Mouse (Mus musculus): ENCODE data around the gene Casz1. TPM values are rescaled to one million over a fixed set of nuclear protein-coding genes. Genes with fewer than 3 reads are reported as not detected.
A peak's percentile ranks its signal among the peaks of the same experiment; 100 is the strongest.

The Casz1 gene
- total RNA-seq, 2 experiments from 2014 or later: 0.55 to 0.75 TPM

DNA sequence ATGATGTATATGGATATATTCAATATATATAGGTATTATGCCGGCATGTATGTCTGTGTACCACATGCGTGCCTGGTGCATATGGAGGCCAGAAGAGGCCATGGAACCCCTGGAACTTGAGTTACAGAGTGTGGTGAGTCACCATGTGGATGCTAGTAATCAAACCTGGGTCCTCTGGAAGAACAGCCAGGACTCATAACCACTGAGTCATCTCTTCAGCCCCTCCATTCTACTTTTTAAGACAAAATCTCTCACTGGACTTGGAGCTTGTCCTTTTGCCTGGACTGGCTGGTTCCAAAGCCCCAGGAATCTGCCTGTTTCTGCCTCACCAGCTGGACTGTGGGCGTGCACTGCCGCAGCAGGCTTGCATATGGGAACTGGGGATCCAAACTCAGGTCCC lies 66.3 kb downstream of the Casz1 start:
- no peak for ATAC-seq (replicated peaks; ENCODE audit: low FRiP score, low TSS enrichment, poor library complexity, severe bottlenecking)

- ATAC-seq (replicated peaks; ENCODE audit: low FRiP score, low TSS enrichment, poor library complexity, severe bottlenecking): no peak
Observed at GRCm38 (mm10) chr4:148871751-148872334, 67.6 kb downstream of the Casz1 start.

- ATAC-seq (replicated peaks; ENCODE audit: low FRiP score, low TSS enrichment, poor library complexity, severe bottlenecking): no peak
Observed at GRCm38 (mm10) chr4:148872372-148872771, 68.1 kb downstream of the Casz1 start.

GRCm38 (mm10) chr4:148872783-148873182 lies 68.6 kb downstream of the Casz1 start:
- no peak for ATAC-seq (replicated peaks; ENCODE audit: low FRiP score, low TSS enrichment, poor library complexity, severe bottlenecking)

- no peak for ATAC-seq (replicated peaks; ENCODE audit: low FRiP score, low TSS enrichment, poor library complexity, severe bottlenecking)
Observed at GRCm38 (mm10) chr4:148876166-148876565, 71.9 kb downstream of the Casz1 start.

GRCm38 (mm10) chr4:148876867-148877266 lies 72.6 kb downstream of the Casz1 start:
- no peak for ATAC-seq (replicated peaks; ENCODE audit: low FRiP score, low TSS enrichment, poor library complexity, severe bottlenecking)

DNA sequence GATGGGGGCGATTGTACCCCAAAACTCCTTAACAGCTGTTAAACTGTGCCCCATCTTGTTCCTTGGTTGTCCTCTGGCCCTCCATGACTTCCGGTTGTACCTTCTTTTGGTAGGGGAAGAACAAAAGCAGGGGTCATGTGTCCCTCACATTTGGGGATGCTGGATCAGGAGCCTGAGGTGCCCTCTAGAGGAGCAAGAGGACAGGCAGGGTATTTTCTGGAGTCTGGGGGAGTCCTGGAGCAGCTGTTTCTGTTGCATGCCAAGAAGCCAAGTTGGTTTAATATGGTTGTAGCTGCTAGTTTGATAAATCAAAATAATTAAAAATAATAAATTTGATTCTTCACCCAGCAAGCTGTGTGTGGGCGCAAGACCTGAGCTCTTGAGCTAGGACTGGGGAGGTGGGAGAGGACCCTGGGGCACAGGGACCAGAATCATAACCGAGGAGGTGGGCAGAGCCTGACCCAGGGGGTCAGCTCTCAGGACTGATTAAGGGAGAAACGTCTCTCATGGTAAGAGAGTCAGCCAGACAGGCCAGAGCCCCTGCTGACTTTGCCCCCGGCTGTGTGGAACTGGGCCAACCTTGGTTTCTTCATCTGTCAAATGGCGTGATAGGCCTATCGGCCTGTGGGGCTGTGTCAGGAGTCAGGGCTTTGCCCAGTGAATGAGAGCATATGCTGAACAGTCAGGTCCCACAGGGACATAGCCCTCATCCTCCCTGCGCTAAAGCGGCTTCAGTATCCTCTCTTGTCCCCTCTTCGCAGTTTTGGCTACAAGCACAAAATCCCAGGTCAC lies 74.2 kb downstream of the Casz1 start:
- no peak for ATAC-seq (replicated peaks; ENCODE audit: low FRiP score, low TSS enrichment, poor library complexity, severe bottlenecking)

DNA sequence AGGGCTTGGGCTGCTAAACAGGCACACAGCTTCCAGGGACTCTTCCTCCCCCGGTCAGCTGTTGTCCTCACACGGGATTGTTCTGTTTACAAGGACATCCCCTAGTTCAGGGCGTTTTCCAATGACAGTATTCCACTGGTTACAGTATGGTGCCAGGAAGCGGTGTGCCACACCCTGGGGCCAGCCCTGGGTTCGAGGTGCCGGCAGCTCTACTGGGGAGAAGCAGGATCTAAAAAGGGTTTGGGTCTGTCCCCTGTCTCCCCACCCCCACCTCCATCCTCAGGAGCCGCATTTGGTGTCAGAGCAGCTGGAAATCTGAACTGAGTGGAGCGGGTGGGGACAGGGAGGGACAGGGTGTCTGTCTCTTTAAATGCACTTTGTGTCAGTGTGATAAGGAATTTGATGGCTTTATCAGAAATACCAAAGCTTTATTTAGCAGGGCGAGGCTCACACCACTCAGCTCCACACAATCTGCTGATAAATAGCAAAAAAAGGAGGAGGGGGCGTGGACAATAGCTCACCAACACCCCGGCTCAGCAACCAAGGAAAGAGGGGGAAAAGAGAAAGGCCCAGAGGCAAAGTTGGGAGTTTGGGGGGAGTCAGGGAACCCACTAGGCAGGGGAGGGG lies 74.9 kb downstream of the Casz1 start:
- peak; percentile 54 for ATAC-seq (replicated peaks; ENCODE audit: low FRiP score, low TSS enrichment, poor library complexity, severe bottlenecking)

DNA sequence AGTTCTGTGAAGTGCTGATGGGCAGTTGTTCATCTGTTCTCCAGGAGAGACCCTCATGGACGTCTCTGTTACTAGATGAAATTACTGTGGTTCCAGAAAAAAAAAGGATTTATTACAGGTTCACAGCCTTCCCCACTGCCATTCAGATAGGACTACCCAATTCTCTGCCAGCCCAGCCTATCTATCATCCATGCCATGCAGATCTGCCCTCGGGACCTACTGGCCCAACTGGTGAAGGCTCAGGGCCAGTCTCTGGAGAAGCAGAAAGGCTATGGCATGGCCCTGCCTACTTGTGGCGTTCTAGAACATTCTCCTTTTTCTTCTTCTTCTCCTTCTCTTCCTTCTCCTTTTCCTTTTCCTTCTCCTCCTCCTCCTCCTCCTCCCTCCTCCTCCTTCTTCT lies 75.4 kb downstream of the Casz1 start:
- peak; percentile 49 for ATAC-seq (replicated peaks; ENCODE audit: low FRiP score, low TSS enrichment, poor library complexity, severe bottlenecking)

- ATAC-seq (replicated peaks; ENCODE audit: low FRiP score, low TSS enrichment, poor library complexity, severe bottlenecking): no peak
Observed at GRCm38 (mm10) chr4:148881001-148881669, 76.9 kb downstream of the Casz1 start.

DNA sequence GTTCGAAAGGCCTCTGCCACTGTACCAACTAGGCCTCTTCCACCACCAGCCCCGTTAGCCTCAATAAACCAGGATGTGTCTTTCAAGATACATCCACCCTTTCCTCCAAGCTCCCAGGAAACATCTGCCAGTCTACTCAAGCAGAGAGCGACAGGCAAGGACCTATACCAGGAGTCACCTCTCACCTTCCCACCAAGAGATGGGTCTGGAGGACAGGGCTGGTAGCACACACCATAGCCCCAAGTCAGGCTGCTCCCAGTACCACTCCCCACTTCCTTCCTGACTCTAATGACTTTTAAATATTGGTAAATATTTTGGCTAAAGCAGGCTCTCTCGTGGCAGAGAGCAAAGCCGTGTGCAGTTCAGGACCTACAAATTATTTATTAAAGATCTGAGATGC lies 77.6 kb downstream of the Casz1 start:
- ATAC-seq (replicated peaks; ENCODE audit: low FRiP score, low TSS enrichment, poor library complexity, severe bottlenecking): no peak

- ATAC-seq (replicated peaks; ENCODE audit: low FRiP score, low TSS enrichment, poor library complexity, severe bottlenecking): no peak
Observed at GRCm38 (mm10) chr4:148882360-148882929, 78.2 kb downstream of the Casz1 start.

- ATAC-seq (replicated peaks; ENCODE audit: low FRiP score, low TSS enrichment, poor library complexity, severe bottlenecking): no peak
Observed at GRCm38 (mm10) chr4:148884596-148884995, 80.4 kb downstream of the Casz1 start.

GRCm38 (mm10) chr4:148885401-148885800 lies 81.2 kb downstream of the Casz1 start:
- ATAC-seq (replicated peaks; ENCODE audit: low FRiP score, low TSS enrichment, poor library complexity, severe bottlenecking): no peak

DNA sequence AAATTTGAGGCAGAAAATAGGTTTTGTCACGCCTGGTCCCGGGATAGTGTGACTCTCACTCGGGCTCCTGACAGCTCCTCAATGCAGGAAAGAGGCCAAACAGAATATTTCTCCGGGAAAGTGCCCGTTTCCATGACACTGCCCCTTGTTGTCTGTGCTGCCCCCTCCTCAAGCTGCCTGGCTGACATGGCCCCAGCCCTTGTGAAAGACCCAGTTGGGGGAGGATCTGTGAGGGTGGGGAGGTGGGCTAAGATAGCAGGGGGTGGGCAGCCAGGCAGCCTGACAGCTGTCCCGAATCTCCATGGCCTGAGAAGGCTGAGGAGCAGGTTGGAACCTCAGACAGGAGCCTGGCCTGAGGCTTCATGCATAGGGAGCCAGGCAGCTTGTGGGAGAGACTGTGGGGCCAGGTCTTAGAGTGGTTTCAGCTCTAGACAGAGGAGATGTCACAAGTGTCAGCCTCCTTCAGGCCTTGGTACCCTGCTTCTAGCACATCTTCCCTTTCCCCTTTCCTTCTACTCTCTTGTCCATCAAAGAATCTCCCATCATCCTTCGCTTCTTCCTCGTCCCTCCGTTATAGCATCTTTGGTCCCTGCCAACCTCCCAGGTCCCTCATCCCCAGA lies 81.8 kb downstream of the Casz1 start:
- no peak for ATAC-seq (replicated peaks; ENCODE audit: low FRiP score, low TSS enrichment, poor library complexity, severe bottlenecking)

- ATAC-seq (replicated peaks; ENCODE audit: low FRiP score, low TSS enrichment, poor library complexity, severe bottlenecking): no peak
Observed at GRCm38 (mm10) chr4:148888229-148888628, 84.0 kb downstream of the Casz1 start.

DNA sequence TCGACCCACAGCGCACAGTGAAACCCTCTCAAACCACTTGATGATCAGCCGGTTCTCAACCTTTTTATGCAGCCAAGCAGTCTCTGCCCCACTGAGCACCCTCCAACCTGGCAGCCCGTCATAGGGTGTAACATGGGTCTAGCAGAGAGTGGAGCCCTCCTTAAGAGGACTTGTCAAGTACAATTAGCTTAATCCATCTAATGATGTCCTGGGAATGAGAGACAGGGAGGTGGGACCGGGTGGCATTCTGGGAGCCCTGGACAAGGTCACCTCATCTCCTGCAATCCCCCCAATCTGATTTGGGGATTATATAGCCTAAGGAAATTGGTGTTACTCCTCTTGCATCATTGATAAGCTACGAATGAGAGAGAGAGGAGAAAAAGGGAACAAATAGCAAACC lies 84.8 kb downstream of the Casz1 start:
- ATAC-seq (replicated peaks; ENCODE audit: low FRiP score, low TSS enrichment, poor library complexity, severe bottlenecking): no peak

DNA sequence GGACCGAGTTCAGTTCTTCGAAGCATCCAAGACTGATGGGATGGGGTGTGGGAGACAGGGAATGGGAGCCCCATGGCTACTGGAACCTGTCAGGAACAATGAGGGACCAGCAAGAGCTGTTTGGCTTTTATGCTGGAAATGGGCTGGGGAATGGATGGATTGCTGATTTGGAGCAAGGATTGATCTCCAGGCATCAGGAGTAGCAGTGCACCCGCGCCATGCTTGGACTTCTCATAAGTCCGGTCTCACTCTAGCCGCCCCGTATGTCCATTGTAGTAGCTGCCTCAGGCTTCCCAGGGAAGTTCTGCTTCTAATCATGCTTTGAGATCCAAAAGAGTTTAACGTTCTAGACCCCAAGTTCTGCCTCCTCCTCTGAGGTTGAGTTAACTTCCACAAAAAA lies 86.2 kb downstream of the Casz1 start:
- no peak for ATAC-seq (replicated peaks; ENCODE audit: low FRiP score, low TSS enrichment, poor library complexity, severe bottlenecking)

Measured in megakaryocyte-erythroid progenitor cell, adult 5-6 weeks (primary cell).